In the genomic region with DNA sequence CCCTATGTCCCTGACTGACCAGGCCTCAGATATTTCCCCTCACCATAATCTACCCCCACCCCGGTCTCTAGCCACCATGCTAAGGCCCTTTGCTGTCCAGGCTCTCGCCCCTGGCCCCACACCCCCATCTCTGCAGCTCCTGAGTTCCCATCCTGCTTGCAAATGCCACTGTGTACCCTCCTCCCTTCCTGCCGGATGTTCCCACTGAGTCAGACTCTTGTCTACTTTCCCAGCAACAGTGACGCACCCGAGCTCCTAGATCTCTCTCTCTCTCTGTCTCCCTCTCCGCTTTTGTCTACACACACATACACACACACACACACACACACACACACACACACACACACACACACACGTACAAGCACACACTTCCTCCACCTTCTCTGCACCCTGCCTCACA, we compare ENCODE assay signal across 9 mouse cellular contexts. TPM values are rescaled to one million over a fixed set of nuclear protein-coding genes. Genes with fewer than 3 reads are reported as not detected.
DNase-seq lines count a peak whose midpoint lies in the region; ATAC-seq and TF ChIP-seq lines count a peak whose summit lies in the region.
"Had no signal": no experiment of that assay in that cellular context is flagged by ENCODE, and none has a peak within 500 bp of the region (broad histone marks: within the 10 kb centered on the region; RNA-seq: fewer than 3 reads in every experiment).

No protein-coding gene starts in this region.

- WGBS in stomach, postnatal 0 days = 46% methylated on average over 7 of the region's 7 CpGs

- H3K36me3 ChIP-seq in stomach, postnatal 0 days (ENCODE audit: control insufficient read depth, insufficient read depth, low read length) = peaks cover under 1% of the 10 kb centered on the region; the same call in 1 of the 2 replicates

- TF ChIP-seq EP300 in stomach, postnatal 0 days (optimal IDR thresholded peaks at IDR 0.05) = no peak

- H3K9ac ChIP-seq in stomach, postnatal 0 days (ENCODE audit: low read length) = no peak overlapping the region

- peaks cover 8% of the 10 kb centered on the region for H3K4me1 ChIP-seq in cortical plate, adult 2 months (ENCODE audit: control insufficient read depth, insufficient read depth, low read length)
- H3K4me1 ChIP-seq in stomach, postnatal 0 days (replicated peaks; ENCODE audit: control insufficient read depth, insufficient read depth) = peaks cover 16% of the 10 kb centered on the region

- no peaks in the 10 kb centered on the region for H3K9me3 ChIP-seq in stomach, postnatal 0 days (ENCODE audit: control insufficient read depth, low read length)

- DNase-seq in left cerebral cortex, postnatal 14 days (ENCODE audit: low spot score in 2 of 2) = peak; percentile 57 to 69
- DNase-seq in left cerebral cortex, adult 11 months (ENCODE audit: low spot score) = no peak
- peak; percentile 33 for DNase-seq in heart, postnatal 4 days
- DNase-seq in left cerebral cortex, postnatal 36 days (ENCODE audit: low spot score in 2 of 2) = peak; percentile 57 to 58
- peak; percentile 37 for DNase-seq in stomach, postnatal 0 days (ENCODE audit: low spot score)
- DNase-seq in ovary, adult 18-20 months (ENCODE audit: low spot score) = no peak
- DNase-seq in cerebellum, postnatal 10 days = no peak

- no peak overlapping the region for H3K4me2 ChIP-seq in stomach, postnatal 0 days (replicated peaks; ENCODE audit: low read depth)

- H3K27ac ChIP-seq in cortical plate, adult 2 months (ENCODE audit: insufficient read depth, low read length) = peak overlapping the region; percentile 96; the same call in 1 of the 2 replicates
- H3K27ac ChIP-seq in stomach, postnatal 0 days (replicated peaks) = peak overlapping the region; percentile 96

- H3K27me3 ChIP-seq in stomach, postnatal 0 days (ENCODE audit: control insufficient read depth, insufficient read depth, low read length) = no peaks in the 10 kb centered on the region

- ATAC-seq in stomach, postnatal 0 days (ENCODE audit: low FRiP score, low TSS enrichment) = no peak

- no peak overlapping the region for H3K4me3 ChIP-seq in cortical plate, adult 2 months (ENCODE audit: insufficient read depth, low read length)
- no peak overlapping the region for H3K4me3 ChIP-seq in stomach, postnatal 0 days (ENCODE audit: low read depth, low read length)

- intact Hi-C loops in left cerebral cortex, postnatal 14 days (cut with DNase I) = loop anchor here (5.0 kb wide), 1 partner anchor 119 kb away; no protein-coding TSS in a partner anchor
- intact Hi-C loops in left cerebral cortex, postnatal 36 days (cut with DNase I) = loop anchor here (2.0 to 5.0 kb wide), 2 partner anchors 17 to 119 kb away; no protein-coding TSS in a partner anchor

- TF ChIP-seq CTCF in cortical plate, adult 2 months (IDR thresholded peaks at IDR 0.05; ENCODE audit: extremely low read depth, insufficient read depth, low read length) = no peak
- no peak for TF ChIP-seq CTCF in stomach, postnatal 0 days (IDR thresholded peaks at IDR 0.05; ENCODE audit: low read depth)

- TF ChIP-seq POLR2A in cortical plate, adult 2 months (IDR thresholded peaks at IDR 0.05; ENCODE audit: extremely low read depth, insufficient read depth, low read length) = no peak

RNA-seq across cellular contexts. Expression of a gene that starts 1.0 kb away (rescaled TPM):
- 1 to 10 TPM; 3.1 to 3.3 TPM for total RNA-seq in left cerebral cortex, postnatal 14 days (2021)
- polyA plus RNA-seq in cortical plate, adult 2 months (2012; rRNA removed) = 3.5 and 4.2 TPM in 2 replicates
- 1 to 10 TPM; 6.6 to 7.4 TPM for total RNA-seq in heart, postnatal 4 days (2021)
- total RNA-seq in left cerebral cortex, postnatal 36 days (2021) = 1 to 10 TPM; 4.8 to 5.5 TPM
- 2.9 TPM in 2 replicates for polyA plus RNA-seq in stomach, postnatal 0 days (2015; fragmentation: Nextera tagmentation; extraction: Ambion mirVana)

RNA-seq across cellular contexts. Expression of a gene that starts 9.1 kb away (rescaled TPM):
- not detected for total RNA-seq in left cerebral cortex, postnatal 14 days (2021)
- not detected in 2 replicates for polyA plus RNA-seq in cortical plate, adult 2 months (2012; rRNA removed)
- not detected for total RNA-seq in heart, postnatal 4 days (2021)
- not detected for total RNA-seq in left cerebral cortex, postnatal 36 days (2021)
- polyA plus RNA-seq in stomach, postnatal 0 days (2015; fragmentation: Nextera tagmentation; extraction: Ambion mirVana) = 165 and 184 TPM in 2 replicates
- total RNA-seq: layer of hippocampus, adult 18-20 months had no signal

RNA-seq across cellular contexts. Expression of a gene that starts 16.1 kb away (rescaled TPM):
- total RNA-seq in left cerebral cortex, postnatal 14 days (2021) = 100 to 1,000 TPM; 196 to 205 TPM
- 128 and 137 TPM in 2 replicates for polyA plus RNA-seq in cortical plate, adult 2 months (2012; rRNA removed)
- total RNA-seq in heart, postnatal 4 days (2021) = under 1 TPM; 0.07 to 0.10 TPM
- total RNA-seq in left cerebral cortex, postnatal 36 days (2021) = 100 to 1,000 TPM; 187 to 192 TPM
- polyA plus RNA-seq in stomach, postnatal 0 days (2015; fragmentation: Nextera tagmentation; extraction: Ambion mirVana) = 1.0 and 1.1 TPM in 2 replicates

RNA-seq across cellular contexts. Expression of a gene that starts 17.9 kb away (rescaled TPM):
- 10 to 100 TPM; 30.8 to 33.4 TPM for total RNA-seq in left cerebral cortex, postnatal 14 days (2021)
- polyA plus RNA-seq in cortical plate, adult 2 months (2012; rRNA removed) = 22.4 and 24.7 TPM in 2 replicates
- 10 to 100 TPM; 33.9 to 34.9 TPM for total RNA-seq in heart, postnatal 4 days (2021)
- 10 to 100 TPM; 41.5 to 43.0 TPM for total RNA-seq in left cerebral cortex, postnatal 36 days (2021)
- polyA plus RNA-seq in stomach, postnatal 0 days (2015; fragmentation: Nextera tagmentation; extraction: Ambion mirVana) = 33.8 and 36.7 TPM in 2 replicates

RNA-seq across cellular contexts. Expression of a gene that starts 35.2 kb away (rescaled TPM):
- total RNA-seq in left cerebral cortex, postnatal 14 days (2021) = 1 to 10 TPM; 2.4 to 2.8 TPM
- 2.9 and 3.0 TPM in 2 replicates for polyA plus RNA-seq in cortical plate, adult 2 months (2012; rRNA removed)
- 1 to 10 TPM; 1.3 to 1.7 TPM for total RNA-seq in heart, postnatal 4 days (2021)
- 1 to 10 TPM; 2.4 to 3.4 TPM for total RNA-seq in left cerebral cortex, postnatal 36 days (2021)
- 0.58 and 0.64 TPM in 2 replicates for polyA plus RNA-seq in stomach, postnatal 0 days (2015; fragmentation: Nextera tagmentation; extraction: Ambion mirVana)

Comparison
In these comparisons a context has a peak if more than half of its experiments do, and no peak if none do; other contexts are left out.
1. DNase-seq: peak in left cerebral cortex, postnatal 14 days (2 of 2), heart, postnatal 4 days (single experiment), left cerebral cortex, postnatal 36 days (2 of 2) and stomach, postnatal 0 days (single experiment); none in left cerebral cortex, adult 11 months (single experiment), ovary, adult 18-20 months (single experiment) and cerebellum, postnatal 10 days (0 of 2).
2. RNA of a gene that starts 16.1 kb away (total RNA-seq): 196 to 205 TPM in left cerebral cortex, postnatal 14 days and 187 to 192 TPM in left cerebral cortex, postnatal 36 days; 0.07 to 0.10 TPM in heart, postnatal 4 days; every median in the first group is over 100 times any median in the second.